ENCODE assay signal across 8 mouse cellular contexts in the genomic region with DNA sequence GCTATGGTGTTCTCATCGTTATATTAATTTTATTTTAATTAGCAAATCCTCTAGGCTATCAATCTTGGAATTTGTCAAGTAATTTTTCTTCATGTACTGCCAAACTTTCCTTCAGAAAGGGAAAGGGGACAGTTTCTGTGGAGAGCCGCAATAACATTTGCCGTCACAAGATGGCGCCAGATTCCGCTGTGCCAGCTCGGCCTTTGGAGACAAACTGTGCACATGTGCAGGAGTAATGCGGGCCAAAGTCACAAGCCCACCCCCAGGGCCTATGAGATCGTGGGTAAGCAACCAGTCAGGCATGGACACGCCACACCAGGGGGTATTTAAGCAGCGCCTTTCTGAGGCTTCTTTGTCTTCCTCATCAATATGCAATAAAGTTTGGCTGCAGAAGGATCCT.
DNase-seq lines count a peak whose midpoint lies in the region; ATAC-seq lines count a peak whose summit lies in the region.
"Not testable (repeated sequence)": the region's sequence is repeated elsewhere in the genome, so short reads cannot be mapped to it uniquely, and the experiment has no call there.

No protein-coding gene starts in this region.

- not testable (repeated sequence) for H3K27me3 ChIP-seq in midbrain, embryonic 11.5 days (ENCODE audit: control insufficient read depth, insufficient read depth, low read length)

- DNase-seq in NIH3T3 (ENCODE audit: low read depth): peak; percentile 43
- peak; percentile 22 to 49 for DNase-seq in cerebellum, postnatal 25 days
- DNase-seq in induced T-regulatory cell, adult 2 months (ENCODE audit: low read depth): peak; percentile 41
- DNase-seq in left cerebral cortex, postnatal 25 days (ENCODE audit: low spot score in 2 of 2): peak; percentile 1 to 11
- peak; percentile 95 for DNase-seq in midbrain, embryonic 11.5 days (ENCODE audit: low spot score, missing footprints)
- peak; percentile 16 to 29 for DNase-seq in right cerebral cortex, postnatal 10 days (ENCODE audit: low spot score in 2 of 2)
- peak; percentile 3 for DNase-seq in urinary bladder, postnatal 14 days (ENCODE audit: low spot score)

- intact Hi-C loops in left cerebral cortex, postnatal 25 days (cut with DNase I): not testable (repeated sequence)

- H3K4me3 ChIP-seq in midbrain, embryonic 11.5 days (ENCODE audit: low read depth, low read length): not testable (repeated sequence)

- not testable (repeated sequence) for H3K4me2 ChIP-seq in midbrain, embryonic 11.5 days

- not testable (repeated sequence) for H3K36me3 ChIP-seq in midbrain, embryonic 11.5 days (ENCODE audit: control insufficient read depth, insufficient read depth, low read length)

- H3K27ac ChIP-seq in midbrain, embryonic 11.5 days (ENCODE audit: low read depth, low read length): not testable (repeated sequence)

- not testable (repeated sequence) for H3K9me3 ChIP-seq in midbrain, embryonic 11.5 days (ENCODE audit: control insufficient read depth, low read length)

- not testable (repeated sequence) for H3K9ac ChIP-seq in midbrain, embryonic 11.5 days (ENCODE audit: low read length)

- WGBS in midbrain, embryonic 11.5 days: 1% methylated on average over 10 of the region's 10 CpGs

- peak; percentile 85 for ATAC-seq in frontal cortex, adult (ENCODE audit: low TSS enrichment)
- ATAC-seq in midbrain, embryonic 11.5 days (ENCODE audit: low FRiP score): peak; percentile 91

- not testable (repeated sequence) for H3K4me1 ChIP-seq in midbrain, embryonic 11.5 days (ENCODE audit: control insufficient read depth, insufficient read depth, low read length)

Comparison
In these comparisons a context has a peak if more than half of its experiments do, and no peak if none do; other contexts are left out.
1. DNase-seq: peak in every context shown above with its lines; median percentile 95 in midbrain, embryonic 11.5 days; 43 in NIH3T3; 41 in induced T-regulatory cell, adult 2 months; 36 in cerebellum, postnatal 25 days; 22 in right cerebral cortex, postnatal 10 days; 6 in left cerebral cortex, postnatal 25 days; 3 in urinary bladder, postnatal 14 days.